Mouse (Mus musculus) bone marrow, adult 2 months (tissue): ENCODE measurements at regions not wholly inside any gene's neighbourhood (a gene's known extent, or its start where the extent isn't known, plus 50 kb on each side); places are given as distances from the start of the nearest gene placed in this dataset.

ENCODE experiments used
- H3K27ac ChIP-seq: fragments of 200-500 bp; 2 replicates; pipeline ENCODE4 v1.5.1; 2012; ENCODE audit warnings: low read depth, mild to moderate bottlenecking, control low read depth, inconsistent platforms, low read length; ENCODE audit not compliant: control insufficient read depth, poor library complexity, insufficient read depth
- H3K4me1 ChIP-seq: fragments of 200-500 bp; 2 replicates; pipeline ENCODE4 v1.6.1; 2011; ENCODE audit warnings: low read length; ENCODE audit not compliant: control insufficient read depth, insufficient read depth
- H3K4me3 ChIP-seq: fragments of 200-500 bp; replicated peaks from 2 replicates; pipeline ENCODE3; 2011; ENCODE audit warnings: mild to moderate bottlenecking, low read depth, low read length, control low read depth; ENCODE audit not compliant: control insufficient read depth
- CTCF ChIP-seq: fragments of 200-500 bp; IDR thresholded peaks from 2 replicates; pipeline ENCODE4 v1.5.1; 2011; ENCODE audit warnings: low read length, control low read depth; ENCODE audit not compliant: control insufficient read depth, insufficient read depth
- POLR2A ChIP-seq: fragments of 200-500 bp; IDR thresholded peaks from 2 replicates; pipeline ENCODE4 v1.6.1; 2011; ENCODE audit warnings: low read depth, mild to moderate bottlenecking, control low read depth, low read length, borderline replicate concordance; ENCODE audit not compliant: control insufficient read depth
- WGBS: fragments of 180-500 bp; shearing (Covaris S2); methylation state at CpG from one replicate; pipeline ENCODE4 v1.1.7; 2018; 5-methylcytosine and 5-hydroxymethylcytosine counted together

DNA sequence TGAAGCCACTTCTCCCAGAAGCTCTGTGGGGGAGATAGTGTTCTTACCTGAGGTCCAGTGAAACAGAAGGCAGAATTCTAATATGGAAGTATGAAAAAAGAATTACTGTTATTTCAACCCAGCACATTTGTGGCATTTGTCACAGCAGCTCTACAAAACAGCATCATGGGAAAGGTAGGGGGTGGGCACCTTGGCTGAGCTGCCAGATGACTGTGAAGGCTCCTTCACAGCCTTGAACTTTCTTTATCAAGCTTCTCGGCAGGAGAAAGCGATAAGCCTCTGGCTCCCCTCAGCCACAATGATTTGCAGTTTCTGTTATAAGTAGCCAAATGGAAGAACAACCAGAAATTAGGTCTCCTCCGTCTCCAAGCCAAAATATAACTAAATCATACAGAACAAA lies 249.5 kb downstream of the Spry2 start:
- 28% methylated on average over 3 of the region's 3 CpGs for WGBS
- TF ChIP-seq CTCF (no peak), POLR2A (no peak)

DNA sequence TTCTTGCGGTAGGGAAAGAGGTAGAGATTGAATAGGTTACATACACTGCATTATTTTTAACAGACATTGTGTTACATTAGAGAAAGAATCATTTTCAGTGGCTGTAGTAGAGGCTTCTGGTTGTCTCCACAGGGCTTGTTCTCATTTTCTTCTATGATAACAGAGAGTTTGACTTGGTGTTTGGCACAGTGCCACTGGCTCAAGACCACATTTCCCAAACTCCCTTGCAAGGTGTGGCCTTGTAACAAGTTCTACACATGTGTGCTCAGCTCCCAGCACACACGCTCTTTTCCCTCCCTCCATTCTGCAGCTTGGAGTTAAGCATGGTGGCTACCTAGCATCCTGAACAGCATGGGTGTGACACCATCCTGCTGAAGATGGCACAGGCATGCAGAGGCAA lies 252.2 kb downstream of the Spry2 start:
- H3K27ac ChIP-seq: no peak overlapping the region
- no peak overlapping the region for H3K4me3 ChIP-seq
- WGBS: 78% methylated on average over 2 of the region's 2 CpGs
- TF ChIP-seq POLR2A: no peak
- no peak for TF ChIP-seq CTCF
- H3K4me1 ChIP-seq: no peaks in the 10 kb centered on the region

More for the DNA sequence above, 249.5 kb downstream of the Spry2 start:
- no peak overlapping the region for H3K27ac ChIP-seq
- H3K4me1 ChIP-seq: no peaks in the 10 kb centered on the region
- no peak overlapping the region for H3K4me3 ChIP-seq

DNA sequence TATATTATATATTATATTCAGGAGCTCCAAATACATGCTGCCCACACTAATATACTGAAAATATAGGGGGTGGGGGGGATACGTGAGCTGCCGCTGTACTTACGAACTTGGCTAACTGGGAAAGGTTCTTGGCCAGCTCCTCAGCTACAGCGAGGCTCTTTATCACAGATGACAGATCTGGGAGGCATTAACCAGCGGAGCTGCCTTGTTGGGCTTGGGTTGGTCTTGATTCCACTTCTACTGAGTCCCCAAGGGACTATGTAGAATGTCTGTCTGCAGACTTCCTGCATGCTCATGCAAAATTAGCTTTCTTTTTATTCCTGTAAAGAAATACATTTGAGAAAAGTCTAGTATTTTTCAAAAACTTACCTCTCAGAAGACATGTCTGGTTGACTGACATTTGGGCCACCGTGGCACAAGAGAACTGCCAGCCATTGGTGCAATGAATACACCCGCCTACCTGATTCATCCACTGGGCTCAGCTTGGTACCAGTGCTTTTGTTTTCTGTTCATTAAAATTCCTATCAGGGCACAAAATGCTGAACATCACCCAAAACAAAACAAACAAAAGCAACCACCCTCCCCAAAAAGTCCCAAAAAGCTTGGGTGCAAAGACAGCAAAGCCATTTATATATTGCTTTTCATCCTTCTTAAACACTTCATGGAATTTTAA lies 253.2 kb downstream of the Spry2 start:
- Histone ChIP-seq H3K4me1 (no peaks in the 10 kb centered on the region), H3K4me3 (no peak overlapping the region), H3K27ac (no peak overlapping the region)
- no peak for TF ChIP-seq POLR2A
- no peak for TF ChIP-seq CTCF
- 76% methylated on average over 7 of the region's 7 CpGs for WGBS

DNA sequence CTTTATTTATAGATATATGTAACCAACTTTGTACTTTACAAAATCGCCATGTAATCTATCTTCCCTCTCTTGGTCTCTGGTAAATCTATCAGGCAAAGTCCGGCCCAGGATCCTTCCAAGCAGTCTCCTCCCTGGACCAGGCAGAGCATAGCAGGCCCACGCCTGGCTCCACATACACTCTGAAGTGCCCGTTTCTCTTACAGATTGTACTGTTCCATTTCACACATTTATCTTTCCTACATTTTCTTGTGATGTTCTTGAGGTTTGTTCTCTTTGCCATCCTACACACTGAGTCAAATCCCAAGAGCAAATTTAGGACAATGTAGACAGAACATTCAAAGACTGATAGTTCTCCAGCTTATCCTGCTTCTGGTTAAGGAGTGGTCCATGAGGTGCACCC lies 264.3 kb downstream of the Spry2 start:
- H3K4me3 ChIP-seq: no peak overlapping the region
- H3K27ac ChIP-seq: no peak overlapping the region
- TF ChIP-seq CTCF (no peak), POLR2A (no peak)
- WGBS: 84% methylated on average over 4 of the region's 4 CpGs
- H3K4me1 ChIP-seq: no peaks in the 10 kb centered on the region; the same call in 1 of the 2 replicates

DNA sequence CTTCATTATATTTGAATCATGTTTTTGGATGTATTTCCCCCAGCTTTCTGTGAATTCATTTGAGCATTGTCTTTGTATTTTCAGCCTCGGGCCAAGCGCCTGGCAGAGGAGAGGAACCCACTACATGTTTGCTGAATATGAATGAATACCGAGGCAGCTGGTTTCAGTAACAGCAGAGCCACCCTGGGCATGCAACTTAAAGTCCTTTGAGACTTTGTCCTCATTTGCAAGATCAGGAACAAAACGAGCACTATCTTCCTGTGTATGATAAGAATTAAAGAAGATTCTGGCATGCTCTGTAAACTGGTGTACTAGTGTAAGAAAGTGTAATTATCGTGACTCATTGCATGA lies 265.0 kb downstream of the Spry2 start:
- Histone ChIP-seq H3K27ac (no peak overlapping the region), H3K4me1 (no peaks in the 10 kb centered on the region; the same call in 1 of the 2 replicates), H3K4me3 (no peak overlapping the region)
- TF ChIP-seq CTCF: no peak
- TF ChIP-seq POLR2A: no peak
- WGBS: 76% methylated on average over 5 of the region's 5 CpGs

DNA sequence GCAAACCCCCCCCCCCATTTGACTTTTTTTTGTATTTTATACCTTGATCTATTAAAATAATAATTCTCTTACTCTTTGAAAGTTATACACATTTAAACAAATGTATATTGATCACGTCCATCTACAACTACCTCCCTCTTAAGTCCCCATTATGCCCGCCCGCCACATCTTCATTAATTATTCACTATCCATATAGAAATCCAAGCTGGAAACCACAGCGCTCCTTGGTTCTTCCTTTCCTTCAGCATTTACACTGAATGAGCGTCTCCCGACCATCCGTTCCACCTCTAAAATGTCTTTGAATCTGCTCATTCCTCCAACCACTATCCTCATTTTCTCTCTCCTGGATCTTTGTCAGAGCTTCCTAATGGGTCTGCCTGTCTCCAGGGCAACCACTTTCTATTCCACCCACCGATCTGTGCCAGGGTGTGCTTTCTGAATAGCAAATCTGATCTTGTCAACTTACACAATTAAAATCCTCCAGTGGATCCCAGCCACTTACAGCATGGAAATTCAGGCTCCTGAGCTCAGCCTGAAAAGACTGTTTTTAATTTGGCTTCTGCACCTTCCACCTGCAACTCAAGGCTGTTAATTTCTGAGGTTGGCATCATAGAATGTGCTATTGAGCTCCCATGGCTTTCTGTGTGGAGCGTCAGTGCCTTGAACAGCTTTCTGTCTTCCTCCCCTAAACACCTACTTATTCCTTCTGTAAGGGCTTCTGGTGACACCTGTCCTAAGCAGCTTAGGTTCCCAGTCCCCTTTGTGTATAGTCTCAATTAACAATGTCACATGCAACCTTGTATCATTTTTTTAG lies 265.5 kb downstream of the Spry2 start:
- H3K27ac ChIP-seq: no peak overlapping the region
- no peaks in the 10 kb centered on the region; the same call in 1 of the 2 replicates for H3K4me1 ChIP-seq
- TF ChIP-seq CTCF: no peak
- no peak for TF ChIP-seq POLR2A
- 88% methylated on average over 9 of the region's 9 CpGs for WGBS
- no peak overlapping the region for H3K4me3 ChIP-seq

DNA sequence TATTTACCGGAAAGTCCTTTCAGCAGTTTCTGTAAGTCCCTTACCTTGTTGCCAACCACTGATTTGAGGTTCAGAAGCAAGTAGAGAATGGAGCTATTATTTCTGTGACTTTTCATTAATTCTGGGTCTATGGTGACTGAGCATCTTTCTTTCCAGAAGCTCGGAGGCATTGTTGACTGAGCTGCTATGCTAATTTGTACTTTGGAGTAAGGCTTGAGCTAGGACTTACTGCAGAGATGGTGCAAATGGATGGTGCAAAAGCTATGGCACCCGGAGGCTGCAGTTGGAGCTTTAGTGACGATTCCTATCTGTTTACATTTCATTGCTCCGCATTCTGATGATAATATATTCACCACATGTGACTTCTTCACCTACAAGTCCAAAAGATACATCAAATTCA lies 266.2 kb downstream of the Spry2 start:
- no peak overlapping the region for H3K27ac ChIP-seq
- TF ChIP-seq POLR2A (no peak), CTCF (no peak)
- no peaks in the 10 kb centered on the region; the same call in 1 of the 2 replicates for H3K4me1 ChIP-seq
- 84% methylated on average over 5 of the region's 5 CpGs for WGBS
- H3K4me3 ChIP-seq: no peak overlapping the region

DNA sequence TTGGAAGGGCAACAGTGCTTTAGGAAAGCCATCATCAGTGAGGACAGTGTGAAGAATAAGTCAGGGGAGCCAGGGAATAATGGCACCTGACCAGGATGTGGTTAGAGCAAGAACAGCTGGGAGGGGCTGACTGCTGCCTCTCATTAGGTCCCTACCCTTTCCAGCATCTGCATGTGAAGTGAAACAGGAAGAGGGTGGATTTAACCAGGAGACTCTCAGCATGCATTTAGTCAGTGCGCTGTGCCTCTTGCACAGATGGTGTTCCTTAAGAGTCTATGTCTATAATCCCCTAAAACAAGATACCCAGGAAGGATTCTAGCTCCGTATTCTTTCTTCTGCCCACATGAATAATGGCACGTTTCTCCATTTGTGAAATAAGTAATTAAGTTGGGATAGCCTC lies 267.9 kb downstream of the Spry2 start:
- Histone ChIP-seq H3K4me3 (no peak overlapping the region), H3K27ac (no peak overlapping the region), H3K4me1 (no peaks in the 10 kb centered on the region; the same call in 1 of the 2 replicates)
- 19% methylated on average over 3 of the region's 3 CpGs for WGBS
- TF ChIP-seq CTCF (no peak), POLR2A (no peak)
